Mouse (Mus musculus) retina, adult 2 months (tissue): Measurements from ENCODE around the gene Nme8.

Experiments used
- DNase-seq: peaks from one replicate; pipeline ENCODE4 v3.0.0-alpha.2; 2012; ENCODE audit warnings: low read depth, low spot score

The Nme8 gene

GRCm38 (mm10) chr13:19697790-19698189, at the start of gene Nme8:
Nme8 (minus strand) TSS chr13:19697794.
- DNase-seq, result no peak

GRCm38 (mm10) chr13:19745741-19746140, 48.1 kb upstream of the Nme8 start:
- DNase-seq, result no peak

GRCm38 (mm10) chr13:19744536-19744935, 46.9 kb upstream of the Nme8 start:
- no peak for DNase-seq

- DNase-seq, result no peak
Measured at GRCm38 (mm10) chr13:19734597-19734996, 37.0 kb upstream of the Nme8 start.

- no peak for DNase-seq
Measured at GRCm38 (mm10) chr13:19730826-19731225, 33.2 kb upstream of the Nme8 start.

- DNase-seq, result no peak
Measured at GRCm38 (mm10) chr13:19718954-19719353, 21.4 kb upstream of the Nme8 start.

GRCm38 (mm10) chr13:19717201-19717600, 19.6 kb upstream of the Nme8 start:
- DNase-seq, result no peak

- no peak for DNase-seq
Measured at GRCm38 (mm10) chr13:19703806-19704205, 6.2 kb upstream of the Nme8 start.

- no peak for DNase-seq
Measured at GRCm38 (mm10) chr13:19701443-19702078, 4.0 kb upstream of the Nme8 start.

GRCm38 (mm10) chr13:19700733-19701442, 3.3 kb upstream of the Nme8 start:
- DNase-seq, result no peak

- peak; percentile 28 for DNase-seq
Measured at GRCm38 (mm10) chr13:19698524-19699173, 1.1 kb upstream of the Nme8 start.

- no peak for DNase-seq
Measured at GRCm38 (mm10) chr13:19690417-19690816, 7.2 kb downstream of the Nme8 start.

GRCm38 (mm10) chr13:19689971-19690370, 7.6 kb downstream of the Nme8 start:
- no peak for DNase-seq

GRCm38 (mm10) chr13:19684007-19684406, 13.6 kb downstream of the Nme8 start:
- DNase-seq, result no peak

- no peak for DNase-seq
Measured at GRCm38 (mm10) chr13:19682879-19683640, 14.5 kb downstream of the Nme8 start.

- no peak for DNase-seq
Measured at GRCm38 (mm10) chr13:19674601-19675000, 23.0 kb downstream of the Nme8 start.

GRCm38 (mm10) chr13:19674025-19674424, 23.6 kb downstream of the Nme8 start:
- DNase-seq, result no peak

GRCm38 (mm10) chr13:19668355-19669140, 29.0 kb downstream of the Nme8 start:
- no peak for DNase-seq

GRCm38 (mm10) chr13:19652405-19652804, 45.2 kb downstream of the Nme8 start:
- no peak for DNase-seq

- no peak for DNase-seq
Measured at GRCm38 (mm10) chr13:19649824-19650223, 47.8 kb downstream of the Nme8 start.

GRCm38 (mm10) chr13:19644225-19644624, 53.4 kb downstream of the Nme8 start:
- DNase-seq, result no peak
